Mouse (Mus musculus) cerebellum, adult 2 months (tissue): ENCODE measurements around the gene Foxj2.

Experiments used
- CTCF ChIP-seq: fragments of 200-500 bp; IDR thresholded peaks from 2 replicates; pipeline ENCODE4 v1.5.1; 2011; ENCODE audit warnings: low read depth, mild to moderate bottlenecking, control low read depth, low read length, moderate library complexity, borderline replicate concordance; ENCODE audit not compliant: insufficient read depth
- POLR2A ChIP-seq: fragments of 200-500 bp; IDR thresholded peaks from 2 replicates; pipeline ENCODE4 v1.6.1; 2011; ENCODE audit warnings: low read length, control low read depth, borderline replicate concordance; ENCODE audit not compliant: insufficient read depth

DNA sequence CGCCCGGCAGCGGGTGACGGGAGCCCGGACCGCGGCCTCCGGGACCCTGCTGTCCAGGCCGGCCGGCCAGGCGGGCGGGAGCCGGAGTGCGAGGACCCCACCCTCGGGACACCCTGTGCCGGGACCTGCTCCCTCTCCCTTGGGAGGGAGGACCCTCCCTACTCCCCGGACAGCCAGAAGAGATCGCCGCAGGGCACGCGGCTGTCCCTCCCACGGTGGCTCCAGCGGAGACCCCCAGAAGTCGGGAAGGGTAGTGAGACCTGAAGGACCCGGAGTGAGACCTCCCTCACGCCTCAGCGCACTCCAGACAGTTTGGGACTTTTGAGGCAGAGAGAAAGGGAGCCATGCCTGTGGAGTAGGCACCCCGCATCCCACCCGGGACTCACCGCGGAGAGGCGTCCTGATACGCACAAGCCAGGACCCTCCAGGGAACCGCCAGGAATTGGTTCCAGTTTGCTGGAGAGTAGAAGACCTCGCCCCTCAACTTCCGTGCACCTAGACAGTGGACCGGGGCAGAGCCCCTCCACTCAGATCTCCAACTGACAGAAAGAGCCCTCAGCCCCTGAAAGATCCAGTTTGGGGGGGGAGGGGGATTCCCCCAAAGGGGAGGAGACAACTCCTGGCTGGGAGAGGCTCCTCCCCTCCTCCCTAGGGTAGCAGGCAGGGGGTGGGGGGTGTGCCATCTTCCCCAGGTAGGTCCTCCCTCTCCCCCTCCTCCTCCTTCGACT, 521 bp downstream of the Foxj2 start:
- no peak for TF ChIP-seq POLR2A
- no peak for TF ChIP-seq CTCF
